Mouse (Mus musculus) thymus, postnatal 4 days (tissue): ENCODE measurements at regions not wholly inside any gene's neighbourhood (a gene's known extent, or its start where the extent isn't known, plus 50 kb on each side); places are given as distances from the start of the nearest gene placed in this dataset.

Source experiments
- DNase-seq: peaks from one replicate; pipeline ENCODE4 v3.0.0; 2021

DNA sequence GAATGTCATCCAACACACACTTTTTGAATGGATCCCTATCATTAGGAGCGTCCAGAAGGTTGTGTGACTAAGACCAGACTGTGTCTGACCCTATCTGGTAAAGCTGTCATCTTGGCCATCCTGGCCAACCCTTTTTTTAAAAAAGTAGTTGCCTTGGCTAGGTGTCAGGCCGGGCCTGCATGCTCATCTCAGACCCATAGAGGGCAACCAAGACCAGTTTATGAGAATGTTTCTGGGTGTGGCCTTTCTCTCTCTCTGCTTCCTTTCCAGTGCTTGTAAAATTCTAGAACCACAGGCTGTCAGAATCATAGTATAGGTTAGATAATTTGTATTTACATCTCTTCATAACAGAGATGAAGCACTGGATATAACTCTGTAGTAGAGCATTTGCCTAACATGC is 62.8 kb upstream of the Las1l start:
- peak; percentile 73 for DNase-seq

DNA sequence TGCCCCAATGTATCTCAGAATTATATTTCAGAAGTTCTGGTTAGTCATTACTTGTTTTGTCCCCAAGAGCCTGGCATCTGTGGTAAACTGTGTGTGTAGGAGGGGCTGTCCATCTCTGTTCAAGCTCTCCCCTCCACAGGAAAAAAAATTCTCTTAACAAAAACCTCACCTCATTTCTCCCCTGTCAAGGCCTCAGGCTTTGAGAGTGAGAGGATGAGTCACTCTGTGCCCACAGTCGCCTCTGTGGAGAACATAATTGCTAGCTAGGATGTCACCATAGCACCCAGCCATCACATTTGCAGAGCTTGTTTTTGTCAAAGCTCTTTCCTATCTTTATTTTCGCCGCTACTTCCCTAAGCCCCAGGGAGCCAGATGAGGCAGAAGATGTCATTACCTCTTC is 63.6 kb upstream of the Las1l start:
- DNase-seq, result no peak

DNA sequence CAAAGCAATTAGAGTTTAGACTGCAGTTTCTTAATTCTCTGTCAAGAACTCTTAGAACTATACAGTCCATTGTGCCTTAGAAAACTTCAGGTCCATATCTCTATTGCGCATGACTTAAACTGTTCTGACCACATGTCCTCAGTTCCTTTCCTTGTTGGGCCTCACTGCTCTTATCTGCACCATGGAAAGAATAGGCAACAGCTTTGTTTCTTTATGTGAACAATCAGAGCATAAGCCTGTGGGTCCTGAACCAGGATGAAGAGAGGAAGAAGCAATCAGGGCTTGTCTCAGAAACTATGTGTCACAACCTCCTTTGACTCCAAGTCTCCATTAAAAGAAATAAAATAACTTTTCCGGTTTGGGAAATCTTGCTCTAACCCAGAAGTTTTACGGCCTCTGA is 68.6 kb upstream of the Las1l start:
- DNase-seq, result no peak

DNA sequence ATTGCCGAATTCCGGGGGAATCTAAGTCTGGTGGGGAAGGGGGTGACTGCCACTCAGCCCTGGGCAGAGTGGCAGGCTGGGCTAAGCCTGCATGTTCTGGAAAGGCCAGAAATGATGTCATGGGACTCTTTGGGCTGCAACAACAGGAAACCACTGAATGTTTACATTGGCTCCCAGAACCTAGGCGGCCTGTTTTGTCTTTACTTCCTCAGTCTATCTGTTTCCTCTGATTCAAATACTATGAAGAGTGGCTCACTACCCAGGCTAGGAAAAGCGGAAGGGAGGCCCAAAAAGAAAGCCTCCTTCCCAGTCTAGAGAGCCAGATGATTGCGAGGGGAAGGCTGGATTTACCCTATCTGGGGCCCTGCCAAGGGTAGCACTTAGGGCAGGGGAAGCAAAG is 69.1 kb upstream of the Las1l start:
- no peak for DNase-seq

DNA sequence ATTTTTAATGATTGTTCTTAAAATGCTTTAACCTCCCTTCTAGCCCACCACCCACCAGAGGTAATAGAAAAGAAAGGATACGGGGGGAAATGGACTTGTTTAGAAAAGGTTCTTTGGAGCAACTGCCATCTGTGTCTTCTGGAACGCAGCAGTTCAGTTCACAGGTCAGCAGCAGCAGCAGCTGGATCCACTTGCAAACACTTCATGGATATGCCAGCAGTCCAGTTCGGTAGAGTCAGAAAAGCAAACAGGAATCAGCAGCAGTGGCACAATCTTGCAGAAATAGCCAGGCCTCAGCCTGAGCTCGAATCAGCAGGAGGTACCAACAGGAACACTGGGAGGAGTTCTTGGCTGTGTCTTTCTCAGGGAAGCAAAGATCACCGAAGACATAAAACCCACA is 64.3 kb upstream of the Msn start:
- DNase-seq, result no peak

DNA sequence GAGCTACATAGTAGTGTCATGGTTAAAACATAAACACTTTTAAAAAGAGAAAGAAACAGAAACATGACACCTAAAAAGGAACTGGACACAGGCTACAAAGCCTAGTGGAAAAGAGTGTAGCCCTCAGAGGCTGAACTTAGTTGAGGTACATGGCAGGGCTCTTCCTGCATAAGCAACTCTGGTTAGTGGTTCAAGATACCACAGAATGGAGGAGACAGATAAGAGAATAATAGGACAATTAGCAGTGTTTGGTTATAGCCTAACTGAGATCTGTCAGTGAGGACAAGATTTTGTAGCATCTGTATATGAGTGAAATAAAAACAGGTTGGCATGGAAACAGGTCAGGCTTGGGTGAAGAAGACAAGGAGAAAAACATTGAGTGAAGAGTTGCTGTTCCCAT is 60.5 kb upstream of the Msn start:
- no peak for DNase-seq

DNA sequence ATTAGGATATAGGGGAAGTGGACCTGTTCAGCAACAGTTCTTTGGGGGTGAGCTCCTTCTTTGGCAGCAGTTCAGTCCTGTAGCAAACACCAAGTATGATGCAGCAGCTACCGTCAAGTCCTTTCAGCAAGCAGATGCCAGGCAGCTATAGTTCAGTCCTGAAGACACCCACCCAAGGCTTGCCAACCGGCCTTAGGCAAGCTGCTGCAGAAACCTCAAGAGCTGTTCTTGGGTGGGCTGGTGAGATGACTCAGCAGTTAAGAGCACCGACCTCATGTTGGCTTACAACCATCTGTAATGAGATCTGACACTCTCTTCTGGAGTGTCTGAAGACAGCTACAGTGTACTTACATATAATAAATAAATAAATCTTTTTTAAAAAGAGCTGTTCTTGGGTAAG is 53.6 kb upstream of the Msn start:
- no peak for DNase-seq
